Mouse (Mus musculus): ENCODE results near the gene Man2a1.

Man2a1 gene

DNA sequence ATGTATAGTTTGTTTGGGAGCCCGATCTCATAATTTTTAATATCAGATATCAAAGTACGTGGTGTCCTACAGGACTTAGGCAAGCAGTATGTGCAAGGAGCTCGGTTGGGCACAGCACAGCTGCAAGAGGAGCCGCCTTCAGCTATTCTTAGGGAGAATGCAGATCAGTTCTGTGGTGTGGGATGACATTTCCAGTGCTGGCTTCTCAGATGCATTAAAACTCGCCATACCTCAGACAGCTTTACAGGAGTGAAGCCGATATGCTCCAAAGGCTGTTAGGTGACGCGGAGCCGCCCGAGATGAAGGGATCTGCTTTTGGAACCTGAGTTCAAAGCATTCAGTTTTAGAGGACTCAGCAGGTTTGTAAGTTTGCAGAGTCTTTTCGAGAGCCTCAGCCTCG is 30.0 kb downstream of the Man2a1 start:
- DNase-seq (ENCODE audit: low spot score), result no peak

DNA sequence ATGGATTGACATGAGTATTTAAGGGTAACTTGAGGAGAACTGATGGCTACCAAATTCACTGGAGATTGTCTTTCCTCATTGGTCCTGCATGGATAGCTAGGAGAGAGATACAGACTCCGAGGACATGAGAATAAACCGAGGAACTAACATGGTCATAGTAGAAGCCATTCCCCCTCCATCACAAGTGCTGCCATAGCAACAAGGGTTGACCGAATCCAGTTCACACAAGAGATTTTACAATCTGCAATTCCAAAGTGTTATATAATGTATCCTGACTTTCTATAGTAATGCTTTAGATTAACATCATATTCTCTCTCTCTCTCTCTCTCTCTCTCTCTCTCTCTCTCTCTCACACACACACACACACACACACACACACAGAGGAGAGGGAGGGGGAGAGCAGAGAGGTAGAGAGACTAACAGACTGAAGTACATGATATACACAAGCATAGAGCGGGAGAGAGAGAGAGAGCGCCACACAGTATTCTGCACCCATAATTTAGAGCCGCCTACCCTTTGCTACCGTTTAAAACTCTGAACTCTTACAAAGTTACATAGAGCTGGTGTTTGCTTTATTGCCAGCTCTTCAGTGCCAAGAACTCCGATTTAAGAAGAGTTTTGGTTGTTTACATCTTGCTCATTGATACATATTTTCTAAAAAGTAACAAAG is 37.5 kb downstream of the Man2a1 start:
- DNase-seq (ENCODE audit: low spot score), result no peak

DNA sequence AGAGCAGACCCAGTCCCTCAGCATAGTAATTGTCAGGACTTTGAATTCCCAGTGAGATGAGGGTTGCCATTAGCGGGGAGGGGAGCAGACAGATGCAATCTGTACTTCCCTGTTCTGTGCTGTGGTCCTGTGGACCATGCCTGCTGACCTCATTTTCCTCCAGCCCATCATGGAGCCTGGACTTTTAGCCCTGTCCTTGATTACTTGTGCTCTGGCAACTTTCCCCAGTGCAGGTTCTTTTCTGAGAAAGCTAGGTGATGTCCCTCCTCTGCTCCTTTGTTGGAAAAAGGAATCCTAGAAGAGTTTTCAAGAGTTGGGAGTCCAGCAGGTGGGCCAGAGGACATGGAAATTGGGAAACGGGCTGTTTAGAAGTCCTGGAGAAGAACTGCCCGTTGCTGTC is 40.8 kb downstream of the Man2a1 start:
- no peak for DNase-seq (ENCODE audit: low spot score)

DNA sequence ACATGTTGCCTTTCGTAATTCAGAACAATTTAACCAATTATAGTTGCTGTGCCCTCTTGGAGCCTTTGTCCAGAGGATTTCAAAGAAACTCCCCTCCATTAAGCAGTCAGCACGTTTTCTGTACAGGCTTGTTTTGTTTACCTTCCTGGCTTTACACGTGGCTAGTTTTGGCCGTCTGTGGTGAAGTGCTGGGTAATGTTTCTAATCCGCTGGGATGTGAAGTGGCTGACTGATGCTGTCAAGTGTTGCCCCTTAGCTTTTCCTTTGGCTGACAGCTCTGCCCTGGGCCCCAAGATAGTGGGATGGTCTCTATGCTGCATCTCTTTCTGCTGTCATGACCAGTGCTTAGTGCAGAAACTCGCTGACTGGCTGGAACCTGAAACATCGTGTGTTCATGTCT is 43.1 kb downstream of the Man2a1 start:
- no peak for DNase-seq (ENCODE audit: low spot score)

DNA sequence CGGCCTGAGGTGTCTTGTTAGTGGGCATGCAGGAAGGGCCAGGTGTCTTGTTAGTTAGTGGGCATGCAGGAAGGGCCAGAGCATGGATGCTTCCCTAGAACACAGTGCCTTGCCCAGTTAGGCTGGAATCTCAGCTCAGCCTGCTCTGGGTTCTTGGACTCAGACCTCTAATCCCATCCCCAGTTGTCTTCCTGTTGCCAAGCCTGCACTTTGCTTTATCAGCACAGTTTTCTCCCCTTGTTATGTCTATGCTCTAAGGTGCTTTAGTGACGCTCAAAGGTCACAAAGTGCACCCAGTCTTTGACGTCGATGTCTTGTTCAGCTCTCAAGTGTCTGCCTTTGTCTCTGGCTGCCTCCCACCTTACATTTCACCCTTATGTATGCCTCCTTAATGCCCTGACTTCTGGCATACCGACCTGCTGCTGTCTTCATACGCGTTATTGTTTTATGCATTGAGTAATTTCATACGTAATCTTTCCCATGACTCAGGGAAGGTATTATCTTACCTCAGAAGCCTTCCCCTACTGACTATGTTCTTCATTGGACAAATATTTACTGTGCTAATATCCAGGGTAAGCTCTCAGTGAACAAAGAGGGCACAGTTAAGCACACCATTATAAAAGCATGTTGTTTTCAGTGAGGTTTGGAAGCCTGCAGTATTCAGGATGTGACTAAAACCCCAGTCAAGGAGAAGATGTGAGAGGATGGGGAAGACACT is 44.5 kb downstream of the Man2a1 start:
- DNase-seq (ENCODE audit: low spot score), result no peak

DNA sequence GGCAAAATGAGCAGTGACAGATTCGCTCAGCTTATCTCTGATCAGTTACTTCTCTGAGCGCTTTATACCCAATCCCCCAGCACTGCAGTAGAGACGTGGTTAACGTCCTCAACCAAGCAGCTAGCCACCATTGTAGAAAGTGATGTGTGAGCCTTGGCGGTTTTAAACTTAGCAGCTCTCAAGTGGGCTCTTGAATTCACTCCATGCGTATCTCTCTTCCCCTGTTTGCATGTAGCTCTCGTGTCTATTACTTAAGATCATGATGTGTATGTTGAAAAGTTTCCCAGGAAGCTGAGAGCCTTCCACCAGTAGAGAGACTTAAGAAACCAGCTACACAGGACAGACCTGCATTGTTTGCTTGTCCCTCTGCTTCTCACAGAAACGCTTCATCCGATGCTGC is 46.9 kb downstream of the Man2a1 start:
- no peak for DNase-seq (ENCODE audit: low spot score)

DNA sequence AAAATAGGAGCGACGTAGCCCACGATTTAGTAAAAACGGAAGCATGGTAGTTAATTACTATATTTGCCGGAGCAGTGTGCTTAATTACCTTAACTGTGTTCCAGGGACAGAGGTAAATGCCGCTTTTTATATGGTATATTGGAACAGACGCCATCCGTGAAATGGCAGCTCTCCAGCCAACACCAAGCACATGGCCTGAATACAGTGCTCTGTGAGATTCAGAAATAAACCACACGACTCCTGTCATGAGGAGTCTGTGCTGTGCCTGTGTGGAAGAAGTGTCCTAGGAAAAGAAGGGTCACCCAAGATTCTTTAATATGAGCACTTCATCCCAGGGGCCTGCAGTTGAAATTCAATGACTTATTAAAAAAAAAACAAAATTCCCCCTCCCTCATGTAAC is 50.2 kb downstream of the Man2a1 start:
- no peak for DNase-seq (ENCODE audit: low spot score)

DNA sequence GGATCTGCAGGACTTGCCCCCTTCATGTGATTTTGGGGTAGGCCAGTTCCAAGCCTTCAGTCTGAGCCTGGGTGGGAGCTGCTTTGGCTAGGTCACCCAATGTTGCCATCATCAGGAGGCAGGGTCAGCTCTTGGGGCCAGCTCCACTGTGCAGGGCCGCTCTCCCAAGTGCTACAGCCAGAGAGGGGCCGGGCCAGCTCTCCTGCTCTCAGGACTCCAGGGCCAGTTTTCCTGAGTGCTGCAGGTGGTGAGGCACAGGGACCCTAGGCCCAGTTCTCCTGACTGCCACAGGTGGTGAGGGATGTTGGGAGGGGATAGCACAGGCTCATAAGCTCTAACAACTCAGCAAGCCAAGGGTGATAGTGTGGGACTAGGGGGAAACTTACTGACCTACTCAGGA is 53.1 kb downstream of the Man2a1 start:
- no peak for DNase-seq (ENCODE audit: low spot score)

DNA sequence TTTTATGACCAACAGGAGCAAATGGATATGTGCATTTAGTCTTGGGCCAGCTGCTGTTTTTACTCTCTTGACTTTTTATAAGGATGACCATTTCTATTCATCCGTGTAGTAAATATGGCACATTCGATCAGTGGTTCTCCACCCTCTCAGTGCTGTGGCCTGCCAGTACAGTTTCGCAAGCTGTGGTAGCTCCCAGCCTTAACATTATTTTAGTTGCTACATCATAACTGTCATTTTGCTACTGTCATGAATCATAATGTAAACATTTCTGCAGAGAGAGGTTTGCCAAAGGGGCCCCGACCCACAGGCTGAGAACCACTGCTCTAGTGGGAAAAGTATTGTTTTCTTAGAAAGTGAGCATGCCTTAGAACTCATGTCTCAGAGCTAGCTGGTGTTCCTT is 59.1 kb downstream of the Man2a1 start:
- no peak for DNase-seq (ENCODE audit: low spot score)

DNA sequence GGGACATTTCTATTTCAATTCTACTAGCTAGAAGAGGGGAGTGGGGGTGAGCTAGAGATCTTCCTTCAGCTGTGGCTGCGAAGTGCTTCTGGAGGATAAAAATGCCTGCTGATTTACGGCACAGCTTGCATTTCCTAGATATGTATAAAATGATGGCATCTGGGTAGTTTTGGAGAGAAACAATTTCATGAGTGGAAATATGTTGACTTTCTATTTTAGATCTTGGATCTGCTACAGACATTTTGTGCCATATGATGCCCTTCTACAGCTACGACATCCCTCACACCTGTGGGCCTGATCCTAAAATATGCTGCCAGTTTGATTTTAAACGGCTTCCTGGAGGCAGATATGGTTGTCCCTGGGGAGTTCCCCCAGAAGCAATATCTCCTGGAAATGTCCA is 66.0 kb downstream of the Man2a1 start:
- DNase-seq (ENCODE audit: low spot score), result no peak

DNA sequence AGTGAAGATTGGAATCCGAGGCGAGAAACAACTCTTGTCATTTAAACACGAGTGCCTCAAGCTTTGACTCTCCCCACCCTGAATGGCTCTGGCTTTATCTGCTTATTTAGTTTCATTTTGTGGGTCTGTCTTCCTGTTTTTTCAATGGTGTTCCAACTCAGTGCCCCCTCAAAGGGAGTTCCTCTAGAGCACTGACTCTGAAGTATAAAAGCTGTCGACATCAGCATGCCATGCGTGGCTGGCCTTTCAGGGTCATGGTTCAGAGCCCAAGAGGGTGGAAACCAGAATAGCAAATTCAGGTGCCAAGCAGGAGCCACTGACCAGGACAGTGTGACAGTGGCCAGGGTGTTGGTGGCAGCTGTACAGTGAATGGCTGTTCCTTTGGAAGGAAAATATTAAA is 68.0 kb downstream of the Man2a1 start:
- DNase-seq (ENCODE audit: low spot score), result no peak

DNA sequence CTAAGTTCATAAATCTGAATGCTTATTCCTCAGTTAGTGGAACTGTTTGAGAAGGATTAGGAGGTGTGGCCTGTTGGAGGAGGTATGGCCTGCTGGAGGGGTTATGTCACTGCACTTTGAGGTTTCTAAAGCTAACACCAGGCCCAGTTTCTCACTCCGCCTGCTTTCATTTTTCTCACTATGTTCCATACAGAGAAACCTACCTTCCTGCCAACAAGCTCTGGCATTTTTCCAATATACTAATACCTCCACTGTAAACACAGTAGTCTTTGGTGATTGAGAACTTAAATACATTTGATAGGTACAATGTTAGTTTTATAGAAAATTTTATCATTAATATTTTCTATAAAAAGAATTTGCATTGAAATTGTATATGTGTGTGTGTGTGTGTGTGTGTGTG is 73.9 kb downstream of the Man2a1 start:
- DNase-seq (ENCODE audit: low spot score), result no peak

DNA sequence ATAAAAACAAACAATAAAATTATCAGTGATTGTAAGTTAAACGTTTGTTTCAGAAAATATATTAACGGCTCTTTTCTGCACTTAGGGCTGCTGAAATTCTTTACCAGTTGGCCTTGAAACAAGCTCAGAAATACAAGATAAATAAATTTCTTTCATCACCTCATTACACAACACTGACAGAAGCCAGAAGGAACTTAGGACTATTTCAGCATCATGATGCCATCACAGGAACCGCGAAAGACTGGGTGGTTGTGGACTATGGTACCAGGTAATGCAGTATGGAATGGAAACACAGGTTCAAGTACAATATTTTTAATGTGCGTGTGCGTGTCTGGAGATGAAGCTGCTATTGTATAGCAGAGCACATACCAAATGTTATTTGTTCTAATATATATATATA is 74.4 kb downstream of the Man2a1 start:
- DNase-seq (ENCODE audit: low spot score), result no peak

DNA sequence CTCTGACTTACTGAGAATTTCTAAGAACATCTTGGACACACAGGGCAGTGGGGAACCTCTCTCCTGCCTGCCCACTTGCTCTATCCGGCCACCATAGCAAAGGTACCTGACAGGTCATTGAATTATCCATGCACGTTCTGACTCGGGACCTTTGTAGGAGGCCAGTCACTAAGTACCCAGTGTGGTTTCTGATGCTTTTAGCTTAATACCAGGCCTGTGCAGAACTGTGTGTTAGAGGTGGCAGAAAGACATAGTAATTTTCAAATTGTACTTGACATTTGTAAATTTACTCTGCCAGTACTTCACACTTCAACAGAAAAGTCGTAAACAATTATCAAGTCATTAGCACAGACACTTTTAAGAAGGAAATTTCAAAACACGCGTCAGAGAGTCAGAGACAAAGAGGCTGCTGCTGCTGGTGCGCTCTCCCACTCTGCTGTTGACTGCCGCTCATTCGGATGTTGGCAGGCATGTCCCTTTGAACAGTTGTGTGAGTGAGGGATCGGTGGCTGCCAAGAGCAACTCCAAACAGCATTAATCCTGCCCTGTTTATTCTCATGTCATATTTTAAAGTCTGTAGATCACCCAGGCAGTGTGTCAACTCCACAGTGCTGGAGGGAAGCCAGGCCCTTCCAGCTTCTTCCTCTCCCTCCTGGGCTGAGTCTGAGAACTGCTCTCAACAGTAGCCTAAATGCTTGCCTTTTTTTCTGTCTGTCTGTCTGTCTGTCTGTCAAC is 76.4 kb downstream of the Man2a1 start:
- DNase-seq (ENCODE audit: low spot score), result peak; percentile 32

DNA sequence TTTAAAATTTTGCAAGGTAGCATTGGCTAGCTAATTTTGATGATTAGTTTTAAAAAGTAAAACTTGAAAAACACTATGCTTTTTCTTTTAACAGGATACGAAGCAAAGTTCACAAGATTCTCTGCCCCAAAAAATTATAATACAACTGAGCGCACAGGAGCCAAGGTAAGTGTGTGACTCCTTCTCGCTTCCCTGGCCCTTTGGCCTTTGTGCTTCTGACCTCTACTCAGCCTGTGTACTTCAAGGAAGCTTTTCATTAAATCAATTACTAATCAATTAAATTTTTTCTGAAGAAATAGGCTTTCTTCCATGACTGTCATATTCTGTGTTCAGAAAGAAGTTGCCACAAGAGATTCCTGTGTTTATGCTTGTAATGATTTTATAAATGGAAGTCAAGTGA is 80.9 kb downstream of the Man2a1 start:
- DNase-seq (ENCODE audit: low spot score), result no peak

DNA sequence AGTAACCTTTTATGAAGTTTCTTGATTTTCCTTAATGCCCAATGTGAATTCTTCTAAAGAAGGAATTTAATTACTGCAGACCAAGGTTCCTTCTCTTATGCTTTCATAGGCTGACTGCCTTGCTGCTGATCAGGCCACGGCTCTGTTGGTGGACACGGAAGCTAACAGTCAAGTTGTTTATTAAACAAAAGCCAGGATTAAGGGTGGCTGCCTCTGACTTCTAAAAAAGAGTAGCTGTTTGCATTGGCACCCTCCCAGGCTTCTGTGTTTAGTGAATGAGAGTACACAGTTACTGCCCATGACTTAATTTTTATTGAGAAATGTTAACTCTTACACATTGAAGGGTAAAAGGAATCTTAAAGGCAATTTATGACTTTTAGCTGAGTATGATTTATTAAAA is 81.4 kb downstream of the Man2a1 start:
- peak; percentile 60 for DNase-seq (ENCODE audit: low spot score)

DNA sequence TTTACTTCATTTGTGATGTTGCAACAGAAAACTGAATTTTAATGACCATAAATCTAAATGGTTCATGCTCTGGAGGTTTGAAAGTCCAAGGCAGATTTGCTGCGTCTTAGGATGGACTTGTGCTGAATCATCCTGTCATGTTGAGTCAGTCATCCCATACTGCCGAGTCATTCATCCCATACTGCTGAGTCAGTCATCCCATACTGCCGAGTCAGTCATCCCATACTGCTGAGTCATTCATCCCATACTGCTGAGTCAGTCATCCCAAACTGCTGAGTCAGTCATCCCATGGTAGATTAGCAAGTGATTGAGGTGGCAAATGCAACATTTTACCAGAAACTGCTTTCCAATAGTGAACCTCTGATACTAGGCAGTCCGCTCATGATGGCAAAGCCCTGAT is 83.6 kb downstream of the Man2a1 start:
- DNase-seq (ENCODE audit: low spot score), result no peak

DNA sequence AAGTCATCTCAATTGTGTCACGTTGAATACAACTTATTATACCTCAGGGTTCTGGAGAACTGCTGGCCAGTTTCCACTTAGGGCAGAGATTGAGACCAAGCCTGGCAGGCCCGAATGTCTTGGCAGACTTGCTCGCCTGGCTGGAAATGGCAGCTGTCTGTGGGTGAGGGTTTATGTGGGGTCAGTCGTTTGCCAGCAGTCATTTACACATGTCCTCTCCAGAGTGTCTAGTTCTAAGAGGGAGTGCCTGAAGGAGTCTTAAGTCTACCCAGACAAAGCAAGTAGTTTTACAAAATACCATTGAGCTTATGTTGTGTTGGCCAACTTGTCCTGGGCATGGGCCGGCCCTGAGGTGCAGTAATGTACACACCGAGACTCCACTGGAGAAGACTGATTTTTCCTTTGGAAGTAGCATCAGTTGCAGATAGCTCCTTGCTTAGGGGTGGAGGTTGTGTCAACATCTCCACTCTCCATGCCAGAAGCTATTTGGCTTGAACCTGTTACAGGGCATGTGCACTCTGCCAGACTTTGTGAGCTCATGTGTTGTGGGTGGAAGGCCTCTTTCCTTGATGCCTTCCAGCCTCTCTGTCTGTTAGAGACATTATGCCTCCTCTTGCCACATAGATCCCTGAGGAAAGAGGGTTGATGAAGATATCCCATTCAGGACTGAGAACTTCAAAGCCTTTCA is 84.8 kb downstream of the Man2a1 start:
- peak; percentile 18 for DNase-seq (ENCODE audit: low spot score)

DNA sequence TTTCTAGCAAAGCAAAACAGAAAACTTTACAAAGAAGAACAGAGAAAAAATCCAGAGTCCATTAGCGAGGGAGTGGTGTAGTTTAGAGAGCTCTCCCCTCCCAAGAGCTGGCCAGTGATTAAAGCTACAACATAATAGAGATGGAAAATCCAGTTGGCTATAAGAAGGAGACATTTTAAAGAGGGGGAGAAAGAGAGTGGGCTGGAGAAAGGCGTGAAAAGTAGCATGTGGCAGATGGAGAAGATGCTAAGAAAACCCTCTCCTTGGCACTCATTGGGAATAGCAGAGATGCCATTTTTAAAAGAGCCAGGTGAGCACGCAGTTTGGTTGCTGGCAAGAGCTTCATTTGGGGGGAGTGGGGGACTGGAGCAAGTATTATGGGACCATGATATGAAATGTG is 89.1 kb downstream of the Man2a1 start:
- no peak for DNase-seq (ENCODE audit: low spot score)

DNA sequence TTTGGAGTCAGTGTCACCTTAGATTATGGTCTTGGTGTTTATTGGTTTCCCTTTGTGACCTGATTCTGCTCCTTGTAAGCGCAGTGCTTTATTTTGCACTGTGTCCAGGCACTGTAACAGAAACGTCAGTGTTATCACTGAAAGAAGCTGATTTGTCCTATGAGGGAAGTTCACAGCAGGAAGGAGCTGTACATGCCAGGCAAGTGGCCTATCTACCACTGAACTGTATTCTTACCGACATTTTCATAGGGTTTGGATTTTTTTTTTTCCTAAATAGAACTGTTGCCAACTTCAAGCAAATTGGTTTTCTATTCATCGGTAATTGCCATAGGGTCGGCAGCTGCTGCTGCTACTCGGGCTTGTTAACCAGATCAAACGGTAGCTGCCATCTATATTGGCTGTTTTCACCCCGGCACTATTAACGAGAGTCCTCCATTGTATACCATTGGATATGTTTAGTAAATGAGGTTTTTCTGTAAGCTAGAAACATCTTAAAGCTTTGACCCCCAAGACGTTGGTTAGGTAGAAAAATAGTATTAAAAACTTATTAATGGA is 96.8 kb downstream of the Man2a1 start:
- no peak for DNase-seq (ENCODE audit: low spot score)

DNA sequence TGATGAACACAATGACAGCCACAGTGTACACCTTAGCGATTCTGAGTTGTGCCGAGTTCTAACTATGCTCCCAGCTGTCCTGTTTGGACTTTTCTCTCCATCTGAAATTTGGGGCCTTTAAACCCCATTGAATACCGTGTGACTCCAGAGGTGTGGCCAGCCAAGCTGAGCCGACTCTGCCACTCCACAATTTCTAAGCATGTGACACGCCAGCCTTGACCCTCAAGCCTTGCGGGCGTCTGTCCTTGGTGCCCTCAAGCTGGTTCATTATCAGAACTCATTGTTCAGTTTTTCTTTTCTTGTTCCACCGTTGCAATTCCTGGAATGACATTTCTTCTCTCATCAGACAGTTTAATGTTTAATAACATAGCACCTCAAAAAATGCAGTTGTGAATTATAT is 98.0 kb downstream of the Man2a1 start:
- DNase-seq (ENCODE audit: low spot score), result no peak

DNA sequence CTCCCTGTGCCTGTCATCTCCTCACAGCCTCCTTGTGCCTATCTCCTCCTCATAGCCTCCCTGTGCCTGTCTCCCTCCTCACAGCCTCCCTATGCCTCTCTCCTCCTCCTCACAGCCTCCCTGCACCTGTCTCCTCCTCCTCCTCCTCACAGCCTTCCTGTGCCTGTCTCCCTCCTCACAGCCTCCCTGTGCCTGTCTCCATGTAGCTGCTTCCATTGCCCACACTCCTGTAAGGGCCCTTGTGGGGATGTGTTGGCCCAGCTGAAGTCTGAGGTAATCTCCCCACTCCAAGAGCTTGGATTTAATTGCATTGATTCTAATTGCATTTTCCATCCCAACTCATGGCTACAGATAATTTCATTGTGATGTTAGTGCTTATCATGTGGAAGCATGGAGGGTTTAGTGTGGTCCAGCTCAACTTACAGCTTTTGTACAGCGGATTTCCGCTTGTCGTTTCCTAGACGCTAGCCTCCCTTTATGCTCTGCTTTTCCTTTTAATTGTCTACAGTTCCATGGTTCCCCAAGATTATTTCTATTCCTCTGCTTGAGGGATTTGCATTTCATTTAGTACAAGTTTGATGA is 103.2 kb downstream of the Man2a1 start:
- DNase-seq (ENCODE audit: low spot score), result no peak
